Mouse (Mus musculus) frontal cortex, adult 2 months (tissue): ENCODE results near the gene Arhgap32. TPM values are rescaled to one million over a fixed set of nuclear protein-coding genes. Genes with fewer than 3 reads are reported as not detected.

Source experiments
- DNase-seq, 2 experiments: peaks; one replicate each; pipeline ENCODE4 v3.0.0; 2022; ENCODE audit warnings: low spot score in 1 of 2; ENCODE audit errors: extremely low spot score in 1 of 2
- polyA plus RNA-seq: library from polyadenylated mRNA; depleted of rRNA; stranded (reverse); fragments of >200 nt; gene quantifications from 2 replicates; pipeline ENCODE4 v1.2.3, GENCODE M21; 2012

The Arhgap32 gene
- polyA plus RNA-seq, 1 experiment = 54.9 TPM

DNA sequence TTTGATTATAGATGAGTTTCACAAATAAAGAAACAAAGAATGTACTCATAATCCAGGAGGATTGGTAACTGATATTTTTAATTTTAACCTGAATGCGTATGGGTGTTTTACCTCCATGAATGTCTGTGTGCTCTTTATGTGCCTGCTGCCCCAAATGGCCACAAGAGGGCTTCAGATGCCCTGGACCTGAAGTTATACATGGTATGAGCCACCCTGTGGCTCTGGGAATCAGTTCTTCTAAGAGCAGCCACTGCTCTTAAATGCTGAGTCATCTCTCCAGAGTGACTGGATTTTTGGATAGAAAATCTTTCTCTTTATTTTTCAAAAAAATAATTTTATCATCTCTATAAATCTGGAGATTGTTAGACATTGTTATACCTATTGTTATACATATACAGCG is 70.6 kb downstream of the Arhgap32 start:
- DNase-seq = no peak

DNA sequence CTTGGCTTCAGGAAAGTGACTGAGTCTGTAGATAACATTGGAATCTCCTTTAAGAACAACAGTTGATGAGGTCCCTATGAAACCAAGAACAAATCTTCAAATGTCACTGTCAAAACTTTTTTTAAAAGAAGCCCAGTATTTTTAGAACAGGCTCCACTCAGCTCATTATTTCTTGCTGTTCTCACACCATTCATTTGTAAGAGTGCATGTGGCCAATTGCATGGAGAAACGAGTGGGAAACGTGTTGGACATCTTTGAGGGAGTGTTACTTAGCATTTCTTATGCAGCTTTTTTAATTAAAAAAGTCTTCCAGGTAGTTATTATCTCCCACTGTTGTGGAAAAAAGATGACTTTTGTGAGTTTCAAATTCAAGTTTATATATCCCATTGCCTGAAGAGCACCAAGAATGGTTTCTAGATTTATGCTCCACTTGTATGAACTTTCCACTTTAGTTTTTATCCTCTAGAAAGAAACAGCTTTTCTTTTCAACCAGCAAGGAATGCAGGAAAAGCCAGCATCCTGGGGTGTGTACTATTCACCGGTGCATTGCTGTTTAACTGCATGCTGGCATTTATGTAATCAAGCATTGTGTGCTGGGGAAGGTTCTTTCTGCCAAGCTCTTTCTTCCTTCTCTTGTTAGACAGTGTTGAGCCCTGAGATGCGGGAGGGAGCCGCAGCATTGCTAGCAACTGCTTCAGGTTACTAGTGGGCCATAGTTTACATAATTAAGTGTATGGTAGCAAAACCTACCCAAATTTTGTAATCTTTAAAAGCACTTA is 76.5 kb downstream of the Arhgap32 start:
- DNase-seq = no peak

DNA sequence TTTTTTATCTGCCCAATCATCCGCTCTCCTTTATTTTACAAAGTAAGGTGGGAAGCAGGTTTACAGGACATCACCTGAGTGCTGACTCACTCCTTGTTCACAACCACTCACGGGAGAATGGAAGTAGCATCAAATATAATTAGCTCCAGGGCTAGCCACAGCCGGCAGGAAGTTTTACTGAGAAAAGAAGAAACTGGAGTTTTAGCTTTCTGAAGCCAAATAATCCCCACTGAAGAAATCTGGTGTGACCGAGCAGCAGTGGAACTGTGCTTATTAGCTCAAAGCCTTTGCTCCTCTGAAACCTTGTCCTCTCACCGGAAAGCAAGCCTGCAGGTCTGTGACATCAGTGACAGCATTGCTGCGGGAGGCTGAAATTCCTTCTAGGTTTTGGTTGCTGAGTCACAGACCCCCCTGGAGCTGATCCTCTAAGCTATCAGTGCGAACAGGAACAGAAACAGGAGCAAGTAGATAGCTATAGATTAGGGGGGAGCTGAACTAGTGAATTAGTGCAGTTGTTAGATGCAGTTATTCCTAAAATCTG is 88.6 kb downstream of the Arhgap32 start:
- DNase-seq = no peak

DNA sequence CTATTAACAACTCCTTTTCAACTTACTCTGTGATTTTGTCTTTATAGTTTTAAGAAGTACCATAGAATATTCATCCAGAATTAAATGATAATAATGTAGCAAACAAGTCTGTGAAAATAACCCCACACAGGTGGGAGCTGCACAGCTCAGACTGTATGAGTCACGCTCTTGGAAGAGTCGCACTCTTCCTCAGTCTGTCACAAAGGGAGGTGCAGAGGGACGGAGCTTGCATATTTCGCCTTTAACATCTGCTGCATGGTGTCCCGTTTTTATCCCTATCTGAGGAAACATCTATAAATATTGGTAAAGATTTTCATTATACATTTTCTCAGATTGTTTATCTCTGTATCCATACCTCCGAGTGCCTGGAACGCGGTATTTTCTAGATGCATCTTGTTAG is 91.2 kb downstream of the Arhgap32 start:
- peak in 1 of 2 experiments; percentile 66 for DNase-seq

DNA sequence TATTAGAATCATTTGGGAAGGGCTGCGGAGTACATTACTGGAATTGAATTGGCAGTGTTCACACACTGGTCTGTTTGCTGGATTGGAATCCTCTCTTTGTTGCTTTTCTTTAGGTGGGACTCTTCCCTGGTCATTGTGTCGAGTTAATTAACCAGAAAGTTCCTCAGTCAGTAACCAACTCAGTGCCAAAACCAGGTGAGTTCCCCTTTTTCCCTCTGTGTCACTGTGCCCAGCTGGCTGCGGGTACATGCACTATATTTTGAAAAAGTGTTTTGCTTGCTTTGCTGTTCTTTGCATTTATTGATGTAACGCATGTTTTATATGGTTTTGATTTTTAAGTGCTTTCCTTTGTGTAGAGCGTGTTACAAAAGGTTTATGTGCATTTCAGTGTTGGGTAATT is 92.1 kb downstream of the Arhgap32 start:
- no peak for DNase-seq

DNA sequence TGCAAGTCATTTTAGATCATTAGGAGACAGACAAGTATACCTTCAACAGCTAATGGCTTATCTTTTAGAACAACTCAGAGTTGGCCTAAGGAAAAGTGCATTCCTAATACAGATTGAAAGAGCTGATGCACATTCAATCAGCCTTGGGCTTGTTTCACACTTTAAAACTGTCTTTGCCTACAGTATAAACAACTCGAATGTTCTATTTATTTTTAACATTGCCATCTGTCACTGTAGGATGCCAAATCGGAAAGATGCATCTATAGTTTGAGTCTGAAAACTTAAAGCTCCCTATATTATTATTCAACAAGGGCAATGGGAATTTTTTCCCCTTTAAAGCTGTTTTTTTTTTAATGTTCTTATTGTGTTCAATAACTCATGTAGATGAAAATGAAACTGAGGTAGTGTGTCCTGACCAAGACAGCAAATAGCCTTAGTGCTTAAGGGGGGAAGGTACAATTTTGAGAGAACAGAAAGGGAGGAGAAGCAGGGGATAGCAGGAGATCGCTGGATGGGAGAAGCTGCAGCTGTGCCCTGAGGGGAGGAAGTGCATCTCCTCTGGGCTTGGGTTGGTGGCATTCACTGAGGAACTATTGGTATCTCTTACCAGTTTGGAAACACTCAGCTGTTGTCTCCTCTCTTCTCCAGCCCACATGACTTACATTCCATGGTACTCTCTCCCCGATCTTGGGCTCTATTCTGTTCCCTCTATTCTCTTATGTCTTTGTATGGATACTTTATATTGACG is 101.1 kb downstream of the Arhgap32 start:
- peak in 1 of 2 experiments; percentile 79 for DNase-seq

DNA sequence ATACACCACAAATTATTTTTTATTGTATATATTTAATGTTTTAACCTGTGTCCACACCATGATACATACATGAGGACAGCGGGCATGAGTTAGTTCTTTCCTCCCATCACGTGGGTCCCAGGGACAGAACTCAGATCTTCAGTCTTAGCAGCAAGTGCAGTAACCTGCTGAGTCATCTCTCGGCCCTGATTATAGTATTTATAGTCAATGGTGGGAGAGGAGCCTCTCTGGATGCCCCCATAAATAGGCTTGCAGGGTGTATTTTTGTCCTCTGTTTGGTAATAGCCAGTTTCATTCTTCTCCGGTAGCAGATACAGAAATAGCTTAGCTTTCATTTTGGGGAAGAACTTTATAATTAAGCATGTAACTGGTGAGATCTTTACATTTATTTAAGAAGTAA is 103.5 kb downstream of the Arhgap32 start:
- DNase-seq = peak in 1 of 2 experiments; percentile 45

DNA sequence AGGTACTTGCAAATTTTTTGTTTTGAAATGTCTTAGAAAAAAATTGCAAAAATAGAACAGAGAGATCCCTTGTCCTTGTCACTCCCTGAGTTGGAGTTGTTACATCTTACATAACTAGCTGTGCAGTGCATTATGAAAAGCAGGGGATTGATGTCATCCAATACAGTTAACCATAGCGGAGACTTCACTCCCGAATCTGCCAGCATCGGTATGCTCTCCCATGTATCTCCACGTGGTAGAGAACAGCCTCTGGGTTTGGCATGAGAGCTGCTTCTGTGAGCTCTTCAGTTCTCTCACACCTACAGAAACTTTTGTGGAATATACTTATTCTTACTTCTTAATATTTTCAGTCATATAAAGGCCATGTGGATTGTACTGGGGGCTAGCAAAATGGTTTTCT is 106.2 kb downstream of the Arhgap32 start:
- peak in 1 of 2 experiments; percentile 68 for DNase-seq

DNA sequence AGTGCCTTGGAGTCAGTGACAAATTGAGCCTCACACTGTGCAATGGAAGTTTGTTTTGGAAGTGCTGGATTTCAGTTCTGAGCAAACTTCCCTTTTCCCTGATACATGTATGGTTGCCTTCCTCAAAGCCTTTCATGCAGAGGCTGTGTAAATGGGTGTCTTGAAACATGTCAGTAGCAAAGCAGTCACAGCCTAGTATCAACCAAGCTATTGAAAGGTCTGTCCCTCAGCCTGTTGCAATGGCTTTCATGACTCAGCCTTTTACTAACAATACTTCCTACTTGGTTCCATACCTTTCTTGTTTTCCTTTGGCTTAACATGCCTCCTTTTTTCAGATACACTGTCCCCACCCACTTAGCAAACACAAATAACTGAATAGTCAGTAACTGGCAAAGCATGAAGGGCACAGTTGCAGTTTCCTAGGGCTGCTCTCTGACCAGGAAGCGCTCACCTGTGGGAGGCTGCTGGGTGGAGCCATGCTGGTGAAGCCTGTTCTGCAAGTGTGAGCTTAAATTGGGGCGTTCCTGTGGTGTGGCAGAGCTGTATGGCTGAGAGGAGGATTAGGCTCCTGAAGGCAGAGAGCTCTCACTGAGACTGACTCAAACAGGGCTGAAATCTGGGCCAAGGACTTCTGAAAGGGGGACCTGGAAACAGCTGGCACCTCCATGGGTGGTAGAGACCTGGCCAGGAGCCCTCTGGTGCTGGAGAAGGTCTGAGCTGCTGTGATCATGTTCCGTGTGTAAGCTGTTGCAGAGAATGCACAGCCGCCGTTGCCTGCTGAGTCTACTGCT is 108.0 kb downstream of the Arhgap32 start:
- peak in 1 of 2 experiments; percentile 73 for DNase-seq

DNA sequence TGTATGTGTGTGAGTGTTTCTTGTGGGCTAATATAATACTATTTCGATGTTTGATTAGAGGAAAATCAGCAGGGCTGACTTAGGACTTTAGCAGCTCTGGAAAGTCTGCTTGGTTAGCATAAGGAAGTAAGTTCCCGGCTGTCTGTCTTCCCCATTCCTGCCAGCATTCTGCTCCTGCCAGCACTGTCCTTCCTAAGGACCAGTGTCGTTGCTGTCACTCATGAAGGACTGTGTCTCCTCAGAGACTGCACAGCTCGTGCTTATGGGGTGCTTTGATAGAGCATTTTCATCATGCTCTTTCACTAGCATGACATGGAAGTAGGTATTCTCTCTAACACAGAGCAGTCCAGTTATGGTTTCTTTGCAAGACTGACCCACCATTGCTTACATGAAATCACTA is 109.0 kb downstream of the Arhgap32 start:
- DNase-seq = peak in 1 of 2 experiments; percentile 36

DNA sequence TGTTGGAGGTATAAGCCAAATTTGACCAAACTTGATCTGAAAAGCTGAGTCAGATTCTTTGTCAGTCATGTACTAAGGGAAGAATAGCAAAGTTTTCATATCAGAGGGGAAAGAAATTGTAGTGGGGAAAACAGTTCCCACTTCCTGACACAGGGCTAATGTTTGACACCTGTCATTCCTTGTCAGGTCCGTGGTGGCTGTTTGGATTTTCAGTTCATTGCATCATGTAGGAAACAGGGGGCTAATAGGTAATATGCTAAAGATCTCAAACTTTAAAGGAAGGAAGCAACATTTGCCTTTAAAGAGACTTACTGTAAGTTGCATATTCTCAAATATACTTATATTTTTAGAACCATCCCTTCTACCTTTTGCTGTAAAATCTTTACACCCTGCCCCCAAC is 109.6 kb downstream of the Arhgap32 start:
- DNase-seq = no peak

DNA sequence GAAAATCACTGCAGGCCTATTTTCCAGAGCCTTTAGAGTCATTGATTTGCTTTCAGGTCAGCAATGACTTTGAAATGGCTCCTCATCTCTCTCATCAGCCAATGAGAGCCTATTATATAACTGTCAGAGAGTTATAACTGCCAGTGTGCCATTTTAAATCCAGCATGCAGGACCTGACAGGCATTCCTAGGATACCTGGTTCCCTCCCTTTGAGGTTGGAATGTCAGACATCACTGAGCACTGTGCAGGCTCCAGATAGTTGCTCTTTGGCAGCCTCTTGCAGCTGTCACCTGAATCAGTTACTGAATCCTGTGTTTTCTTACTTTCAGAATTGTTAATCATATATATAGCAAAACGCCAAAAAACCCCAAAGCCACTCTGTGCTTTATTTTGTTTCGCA is 111.1 kb downstream of the Arhgap32 start:
- DNase-seq = peak in 1 of 2 experiments; percentile 44

DNA sequence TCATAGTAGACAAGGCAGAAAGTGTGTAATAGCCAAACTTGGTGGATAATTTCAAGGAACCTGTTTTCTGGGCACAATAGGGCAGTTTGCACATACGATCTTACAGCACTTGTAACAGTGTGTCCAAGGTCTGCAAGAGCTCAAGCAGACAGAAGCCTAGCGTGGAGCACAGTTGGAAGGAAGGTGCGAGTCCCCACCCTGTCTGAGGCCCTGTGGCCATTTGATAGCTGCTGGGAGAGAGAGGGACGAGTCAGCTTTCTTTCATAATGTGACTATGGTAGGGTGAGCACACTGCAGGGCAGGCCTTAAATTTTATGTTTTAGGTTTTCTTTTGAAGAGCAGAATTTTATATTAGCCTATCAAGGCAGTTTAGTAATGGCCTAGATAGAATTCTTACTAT is 117.7 kb downstream of the Arhgap32 start:
- DNase-seq = no peak

DNA sequence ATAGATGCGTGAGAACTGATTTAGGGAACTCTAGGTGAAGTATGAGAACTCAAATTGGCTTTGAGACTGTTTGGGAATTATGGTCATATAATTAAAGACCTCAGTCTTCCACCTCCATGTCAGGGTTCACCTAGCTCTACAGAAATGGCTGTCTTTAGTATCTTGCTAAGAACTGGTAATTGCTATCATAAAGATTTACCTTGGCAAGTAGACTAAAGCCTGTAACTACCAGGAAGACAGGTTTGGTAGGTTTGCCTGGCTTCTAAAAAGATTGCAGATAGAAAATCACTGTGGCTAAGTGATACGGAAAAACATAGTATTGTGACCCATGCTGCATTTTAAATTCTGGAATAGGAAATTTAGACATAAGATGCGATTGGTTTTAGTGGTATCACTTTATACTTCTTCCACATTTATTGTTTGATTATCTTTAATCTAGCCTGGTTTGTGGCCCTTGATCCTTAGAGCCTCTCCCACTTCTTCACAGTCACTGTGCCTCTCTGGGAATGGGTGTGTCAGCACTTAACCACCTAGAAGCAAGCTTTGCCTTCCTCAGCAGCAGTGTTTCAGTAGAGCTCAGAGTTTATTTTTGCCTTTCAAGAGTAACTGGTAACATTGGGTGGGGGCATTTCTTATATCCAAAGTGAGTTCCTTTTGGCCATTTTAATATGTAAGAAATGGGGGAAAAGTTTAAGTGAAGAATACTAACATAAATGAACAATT is 119.0 kb downstream of the Arhgap32 start:
- DNase-seq = no peak

DNA sequence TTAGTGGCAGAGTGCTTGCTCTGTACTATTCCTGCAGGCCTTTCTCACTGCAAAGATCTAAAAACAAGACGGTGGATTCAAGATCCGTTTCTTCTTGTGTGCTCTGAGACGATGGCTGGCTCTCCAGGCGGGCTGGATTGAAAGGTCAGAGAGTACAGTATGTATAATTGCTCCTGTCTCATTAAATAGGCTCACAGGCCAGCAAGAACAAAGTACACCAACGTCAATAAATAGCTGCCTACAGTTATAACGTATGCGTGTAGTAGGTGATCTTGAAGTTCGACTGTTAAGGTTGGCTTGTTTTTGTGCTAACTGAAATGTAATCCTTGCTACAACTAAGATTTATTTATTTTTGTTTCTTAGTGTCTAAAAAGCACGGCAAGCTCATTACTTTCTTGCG is 123.0 kb downstream of the Arhgap32 start:
- DNase-seq = no peak

DNA sequence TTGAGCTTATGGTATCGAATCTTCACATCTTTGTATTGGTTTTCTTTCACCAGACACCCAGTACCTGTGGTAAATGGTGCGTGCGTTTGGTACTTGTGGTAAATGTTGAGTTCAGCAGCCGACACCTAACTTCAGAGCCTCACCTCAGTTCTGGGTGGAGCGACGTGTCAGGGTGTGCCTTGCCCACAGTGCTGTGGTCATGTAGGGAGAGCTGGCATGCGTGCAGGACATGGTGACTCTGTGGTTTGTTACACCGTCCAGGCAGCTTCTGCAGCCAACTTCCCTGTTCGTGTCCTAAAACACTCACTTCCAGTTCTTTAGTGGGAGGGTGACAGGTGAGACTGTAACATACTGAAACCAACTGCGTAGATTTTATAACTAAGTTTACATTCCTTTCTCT is 123.5 kb downstream of the Arhgap32 start:
- DNase-seq = no peak

DNA sequence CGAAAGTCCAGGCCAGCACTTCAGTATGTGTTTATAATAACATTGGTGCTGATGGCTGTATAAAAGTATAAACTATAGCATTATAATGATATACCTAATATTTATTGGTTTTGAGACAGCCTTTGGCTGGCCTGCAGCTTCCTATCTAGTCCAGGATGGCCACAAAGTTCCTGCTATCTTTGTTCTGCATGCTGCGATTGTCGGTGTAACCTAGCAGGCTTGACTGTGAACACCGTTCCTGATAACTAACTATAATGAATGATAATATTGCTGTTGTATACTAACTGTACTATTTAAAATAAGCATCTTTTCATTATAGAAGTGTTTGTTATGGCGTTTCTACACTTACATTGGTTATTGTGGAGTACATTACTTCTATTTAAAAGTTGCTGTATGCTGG is 124.5 kb downstream of the Arhgap32 start:
- DNase-seq = no peak

DNA sequence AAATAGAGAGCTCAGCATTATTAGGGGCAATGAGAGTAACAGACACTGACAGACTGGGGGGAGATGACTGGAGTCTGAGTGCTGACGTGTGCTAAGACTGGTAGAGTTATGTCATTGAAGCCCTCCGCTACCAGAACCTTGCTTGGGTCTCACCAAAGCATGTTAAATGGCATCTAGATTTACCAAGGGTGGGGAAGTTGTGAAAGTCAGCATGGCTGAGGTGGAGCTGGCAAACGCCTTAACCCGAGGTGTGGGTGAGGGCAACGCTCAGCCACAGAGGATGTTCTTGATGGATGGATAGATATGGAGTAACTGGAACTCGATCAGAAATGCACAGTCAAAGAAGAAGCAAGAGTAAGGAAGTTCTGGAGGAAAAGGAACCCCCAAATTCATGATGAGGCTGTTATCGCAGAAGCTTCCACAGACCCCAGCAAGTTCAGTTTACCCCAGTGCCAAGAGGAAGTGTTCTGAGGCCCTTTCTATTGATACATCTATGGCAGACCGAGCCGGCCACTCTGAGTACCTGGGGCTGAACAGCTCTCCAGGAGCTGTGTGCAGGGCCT is 125.8 kb downstream of the Arhgap32 start:
- DNase-seq = no peak

DNA sequence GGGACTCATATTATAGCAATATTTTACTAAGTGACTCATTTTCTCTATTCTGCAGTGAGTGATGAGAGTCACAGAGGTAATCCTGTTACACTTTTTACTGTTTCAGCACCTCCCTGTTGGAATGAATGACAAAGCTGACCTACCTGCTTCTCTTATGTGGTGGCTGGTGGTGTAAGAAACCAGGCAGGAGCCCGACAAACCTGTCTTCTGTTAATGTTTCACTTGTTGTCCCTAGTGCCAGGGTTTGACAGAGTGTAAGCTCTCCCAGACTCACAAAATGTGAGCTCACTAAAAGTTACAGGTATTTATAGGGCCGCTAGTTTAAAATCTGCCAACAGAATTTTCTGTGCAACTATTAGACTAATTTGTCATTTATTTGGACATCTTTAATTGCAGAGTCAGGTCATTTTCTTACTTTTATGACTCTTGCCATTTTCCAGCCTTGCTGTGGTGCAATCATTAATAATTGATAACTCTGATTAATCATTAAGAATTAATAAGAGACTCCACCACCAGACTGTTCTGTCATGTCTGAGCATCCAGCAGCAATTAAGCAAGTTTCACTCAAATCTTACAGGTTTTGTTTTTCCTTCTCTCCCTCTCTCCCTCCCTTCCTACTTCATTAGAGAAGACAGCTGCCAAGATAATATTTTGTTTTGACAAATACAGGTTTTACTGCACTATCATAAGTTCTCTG is 127.1 kb downstream of the Arhgap32 start:
- no peak for DNase-seq
